Mouse (Mus musculus): ENCODE results near the gene Dpysl4.

GRCm38 (mm10) chr7:139081158-139081557, 4.6 kb upstream of the Dpysl4 start:
- TF ChIP-seq CTCF (IDR thresholded peaks at IDR 0.05; ENCODE audit: low read depth): no peak
- TF ChIP-seq EP300 (optimal IDR thresholded peaks at IDR 0.05): no peak

Data from stomach, postnatal 0 days (tissue).